Mouse (Mus musculus) stomach, postnatal 0 days (tissue): ENCODE results near the gene Rps28.

ENCODE experiments used
- CTCF ChIP-seq: IDR thresholded peaks from 2 replicates; pipeline ENCODE4 v1.5.1; 2016; ENCODE audit warnings: antibody characterized with exemption, low read depth, mild to moderate bottlenecking, moderate library complexity
- EP300 ChIP-seq: optimal IDR thresholded peaks from 2 replicates; pipeline ENCODE3; 2016; ENCODE audit warnings: antibody characterized with exemption

DNA sequence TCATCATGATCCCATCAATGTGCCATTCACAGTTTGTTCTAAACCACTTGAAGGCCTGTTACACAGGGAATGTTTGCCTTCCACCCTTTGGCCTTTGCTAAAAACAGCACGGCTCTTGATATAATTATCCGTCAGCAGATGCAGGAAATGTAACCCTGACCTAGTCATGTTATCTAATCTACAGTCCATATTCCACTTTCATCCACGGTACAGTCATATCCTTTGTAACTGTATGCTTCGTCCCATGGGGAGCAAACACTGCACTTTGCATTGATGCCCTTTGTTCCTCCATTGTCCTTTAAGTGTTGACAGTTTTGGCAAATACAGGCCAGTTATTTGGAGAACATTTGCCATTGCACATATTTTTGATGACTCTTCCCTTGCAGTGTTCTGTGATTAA lies 35.6 kb downstream of the Rps28 start:
- TF ChIP-seq CTCF, result no peak
- TF ChIP-seq EP300, result no peak
